Mouse (Mus musculus): ENCODE measurements around the gene Ubac2.

Gene Ubac2

GRCm38 (mm10) chr14:121951399-121952045 lies 73.1 kb downstream of the Ubac2 start:
- peak; percentile 76 for DNase-seq (ENCODE audit: low read depth)

GRCm38 (mm10) chr14:121952046-121952400 lies 73.6 kb downstream of the Ubac2 start:
- DNase-seq (ENCODE audit: low read depth), result no peak

- no peak for DNase-seq (ENCODE audit: low read depth)
These were observed 75.7 kb downstream of the Ubac2 start for GRCm38 (mm10) chr14:121954129-121954528.

- DNase-seq (ENCODE audit: low read depth), result no peak
These were observed 76.2 kb downstream of the Ubac2 start for GRCm38 (mm10) chr14:121954608-121955007.

- DNase-seq (ENCODE audit: low read depth), result peak; percentile 30
These were observed 76.9 kb downstream of the Ubac2 start for GRCm38 (mm10) chr14:121955176-121955795.

GRCm38 (mm10) chr14:121956291-121956690 lies 77.9 kb downstream of the Ubac2 start:
- DNase-seq (ENCODE audit: low read depth), result no peak

- DNase-seq (ENCODE audit: low read depth), result no peak
These were observed 78.9 kb downstream of the Ubac2 start for GRCm38 (mm10) chr14:121957176-121957871.

- no peak for DNase-seq (ENCODE audit: low read depth)
These were observed 79.8 kb downstream of the Ubac2 start for GRCm38 (mm10) chr14:121958041-121958750.

- peak; percentile 53 for DNase-seq (ENCODE audit: low read depth)
These were observed 80.5 kb downstream of the Ubac2 start for GRCm38 (mm10) chr14:121958751-121959537.

GRCm38 (mm10) chr14:121959538-121959980 lies 81.1 kb downstream of the Ubac2 start:
- no peak for DNase-seq (ENCODE audit: low read depth)

GRCm38 (mm10) chr14:121960031-121960430 lies 81.6 kb downstream of the Ubac2 start:
- no peak for DNase-seq (ENCODE audit: low read depth)

- no peak for DNase-seq (ENCODE audit: low read depth)
These were observed 82.1 kb downstream of the Ubac2 start for GRCm38 (mm10) chr14:121960531-121960930.

- no peak for DNase-seq (ENCODE audit: low read depth)
These were observed 82.6 kb downstream of the Ubac2 start for GRCm38 (mm10) chr14:121960997-121961396.

GRCm38 (mm10) chr14:121961496-121962127 lies 83.2 kb downstream of the Ubac2 start:
- DNase-seq (ENCODE audit: low read depth), result peak; percentile 47

GRCm38 (mm10) chr14:121962128-121962890 lies 83.9 kb downstream of the Ubac2 start:
- DNase-seq (ENCODE audit: low read depth), result no peak

- DNase-seq (ENCODE audit: low read depth), result no peak
These were observed 85.0 kb downstream of the Ubac2 start for GRCm38 (mm10) chr14:121963251-121963941.

GRCm38 (mm10) chr14:121963942-121964335 lies 85.5 kb downstream of the Ubac2 start:
- DNase-seq (ENCODE audit: low read depth), result no peak

GRCm38 (mm10) chr14:121964990-121965389 lies 86.6 kb downstream of the Ubac2 start, which contains the start of gene Gpr183:
Gene Gpr183 (minus strand): TSS chr14:121965195.
- peak; percentile 71 for DNase-seq (ENCODE audit: low read depth)

- DNase-seq (ENCODE audit: low read depth), result no peak
These were observed 87.0 kb downstream of the Ubac2 start for GRCm38 (mm10) chr14:121965461-121965860.

GRCm38 (mm10) chr14:121967095-121967494 lies 88.7 kb downstream of the Ubac2 start:
- DNase-seq (ENCODE audit: low read depth), result no peak
